Mouse (Mus musculus): ENCODE measurements around the gene AI464131. TPM values are rescaled to one million over a fixed set of nuclear protein-coding genes. Genes with fewer than 3 reads are reported as not detected.
A peak's percentile ranks its signal among the peaks of the same experiment; 100 is the strongest.
"Not testable (repeated sequence)": the region's sequence is repeated elsewhere in the genome, so short reads cannot be mapped to it uniquely, and the experiment has no call there.

Gene AI464131
- total RNA-seq, 1 experiment from 2014 or later, result 10.7 TPM

DNA sequence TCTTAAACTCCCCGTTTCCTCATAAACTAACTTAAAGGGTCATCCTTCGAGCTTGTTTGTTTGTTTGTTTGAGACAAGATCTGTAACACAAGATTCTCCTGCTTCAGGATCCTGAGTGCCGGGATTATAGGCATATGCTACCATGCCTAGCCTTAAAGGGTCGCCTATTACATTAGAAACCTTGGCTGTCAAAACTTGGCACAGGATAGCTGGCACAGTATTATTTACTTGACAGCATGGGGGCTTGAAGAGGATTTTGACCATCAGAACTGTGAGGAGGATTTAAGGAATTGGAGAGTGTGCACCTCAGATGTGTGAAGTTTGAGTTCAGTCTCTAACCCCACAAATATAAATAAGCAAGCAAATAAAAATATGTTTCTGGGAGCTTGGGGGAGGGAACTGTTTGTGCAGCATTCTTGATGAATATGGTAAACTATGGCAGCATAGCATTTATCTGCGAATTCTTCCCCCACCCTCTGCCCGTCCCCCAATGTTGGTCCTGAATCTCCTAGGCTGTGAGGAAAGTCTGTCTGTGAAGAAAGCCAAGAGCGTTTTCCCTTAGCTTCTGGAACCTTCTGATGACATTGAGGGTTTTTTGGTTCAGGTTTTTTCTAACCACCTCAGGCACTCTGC, 32.7 kb downstream of the AI464131 start:
- DNase-seq, result no peak

DNA sequence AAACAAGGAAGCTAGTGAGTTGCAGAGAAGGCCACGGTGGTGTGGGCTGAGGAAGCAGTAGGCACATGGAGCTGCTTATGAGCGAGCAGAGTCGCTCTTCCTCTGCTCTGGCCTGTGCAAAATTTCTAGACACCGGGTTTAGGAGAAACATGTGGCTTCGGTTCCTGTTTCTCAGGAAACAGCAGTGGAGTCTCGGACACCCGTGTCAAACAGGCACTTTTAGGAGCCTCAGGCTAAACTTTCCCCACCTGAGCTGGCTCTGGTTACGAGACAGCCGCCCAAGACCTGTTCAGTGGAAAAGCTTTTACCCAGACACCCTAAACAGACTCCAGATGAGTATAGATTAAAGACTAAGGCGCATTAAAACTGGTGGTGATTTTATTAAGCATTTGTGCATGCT, 33.7 kb downstream of the AI464131 start:
- no peak for DNase-seq

DNA sequence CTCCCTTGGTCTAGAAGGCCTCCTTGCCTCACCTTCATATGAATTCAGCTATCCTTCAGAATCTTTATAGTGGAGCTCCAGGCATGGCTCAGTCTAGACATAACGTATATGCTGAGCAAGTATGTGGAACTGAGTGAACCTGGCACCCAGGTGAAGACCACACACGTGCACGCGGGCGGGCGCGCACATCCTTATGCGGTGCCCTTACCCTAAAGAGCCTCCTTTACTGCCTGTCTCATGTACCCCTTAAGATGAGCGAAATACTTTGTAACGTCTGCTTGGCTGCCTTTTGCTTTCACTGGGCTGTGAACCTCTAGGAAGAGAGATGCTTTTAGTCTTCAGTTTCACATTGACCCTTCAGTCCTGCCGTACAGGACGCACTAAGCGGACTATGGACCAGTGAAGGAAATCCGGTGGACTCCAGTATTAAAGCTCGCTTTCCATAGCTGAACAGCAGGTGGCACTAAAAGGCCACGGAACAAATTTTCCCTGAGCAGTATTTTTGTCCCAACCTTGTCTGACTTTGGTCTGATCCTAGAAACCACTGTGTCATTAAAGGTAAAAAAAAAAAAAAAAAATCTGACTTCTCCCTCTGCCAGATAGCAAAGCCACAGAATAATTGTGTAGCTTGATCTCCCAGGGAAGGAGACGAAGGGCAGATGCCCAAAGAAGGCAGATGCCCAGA, 34.3 kb downstream of the AI464131 start:
- peak; percentile 79 for DNase-seq

DNA sequence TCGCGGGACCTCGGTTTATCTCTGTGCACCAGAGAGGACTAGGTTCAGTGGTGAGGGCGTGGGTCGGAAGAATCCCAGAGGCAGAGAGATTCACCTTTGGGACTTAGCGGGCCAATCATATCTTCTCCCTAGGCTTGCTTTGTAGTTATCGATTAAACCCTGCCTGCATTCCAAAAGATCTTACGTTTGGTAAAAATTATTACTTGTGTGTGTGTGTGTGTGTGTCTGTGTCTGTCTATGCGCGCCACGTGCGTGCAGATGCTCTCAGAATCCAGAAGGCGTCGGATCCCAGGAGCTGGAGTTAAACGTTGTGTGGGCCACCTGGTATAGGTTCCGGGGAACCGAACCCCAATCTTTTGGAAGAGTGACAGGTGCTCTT, 37.6 kb downstream of the AI464131 start:
- DNase-seq, result no peak

DNA sequence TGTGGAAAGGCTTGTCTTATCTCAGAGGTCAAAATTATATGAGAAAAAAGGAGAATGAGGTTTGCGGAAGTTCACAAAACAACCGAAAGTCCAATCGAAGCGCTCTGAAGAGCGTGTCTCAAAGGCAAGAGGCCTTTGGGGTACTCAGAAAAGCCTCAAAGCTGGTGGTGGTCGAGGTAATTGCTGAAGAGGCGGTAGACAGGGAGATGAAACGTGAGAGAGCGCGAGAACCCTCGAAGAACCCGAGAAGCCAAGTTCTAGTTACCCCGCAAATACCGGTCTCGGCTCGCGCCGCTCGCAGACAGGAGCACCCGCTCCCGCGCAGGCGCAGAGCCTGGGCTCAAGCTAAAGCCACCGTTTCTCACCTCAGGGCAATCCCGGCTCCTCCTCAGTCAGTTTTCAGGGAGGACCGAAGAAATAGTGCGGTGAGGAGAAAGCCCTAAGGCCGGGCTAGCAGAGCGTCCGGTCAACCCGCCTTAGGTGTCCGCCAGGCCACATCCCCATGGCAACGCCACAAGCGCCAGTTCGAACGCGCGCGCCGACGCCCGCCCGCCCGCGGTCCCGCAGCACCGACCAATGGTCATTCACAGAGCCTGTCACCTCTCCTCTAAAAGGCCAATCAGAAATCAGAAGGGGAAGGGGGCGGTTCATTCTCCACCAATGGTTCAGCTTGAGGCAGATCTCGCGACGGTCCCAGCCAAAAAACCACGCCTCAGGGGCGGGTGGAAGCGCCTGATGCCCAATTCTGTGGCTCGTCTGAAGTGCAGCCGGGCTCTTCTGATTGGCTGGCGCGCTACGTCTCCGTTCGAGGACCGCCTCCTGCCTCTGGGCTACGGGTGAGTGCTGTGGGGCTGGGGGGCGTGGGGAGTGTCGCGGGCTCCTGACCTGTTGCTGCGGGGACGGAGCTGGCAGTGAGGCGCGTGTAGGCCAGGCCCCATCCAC, 38.3 kb downstream of the AI464131 start, which contains the start of the genes Kif24 and Nudt2:
TSS of gene Kif24 (minus strand) at position 543 of the 942 bp plus-strand sequence.
TSS of gene Nudt2 (plus strand) at position 807 of the 942 bp plus-strand sequence.
- peak; percentile 98 for DNase-seq

DNA sequence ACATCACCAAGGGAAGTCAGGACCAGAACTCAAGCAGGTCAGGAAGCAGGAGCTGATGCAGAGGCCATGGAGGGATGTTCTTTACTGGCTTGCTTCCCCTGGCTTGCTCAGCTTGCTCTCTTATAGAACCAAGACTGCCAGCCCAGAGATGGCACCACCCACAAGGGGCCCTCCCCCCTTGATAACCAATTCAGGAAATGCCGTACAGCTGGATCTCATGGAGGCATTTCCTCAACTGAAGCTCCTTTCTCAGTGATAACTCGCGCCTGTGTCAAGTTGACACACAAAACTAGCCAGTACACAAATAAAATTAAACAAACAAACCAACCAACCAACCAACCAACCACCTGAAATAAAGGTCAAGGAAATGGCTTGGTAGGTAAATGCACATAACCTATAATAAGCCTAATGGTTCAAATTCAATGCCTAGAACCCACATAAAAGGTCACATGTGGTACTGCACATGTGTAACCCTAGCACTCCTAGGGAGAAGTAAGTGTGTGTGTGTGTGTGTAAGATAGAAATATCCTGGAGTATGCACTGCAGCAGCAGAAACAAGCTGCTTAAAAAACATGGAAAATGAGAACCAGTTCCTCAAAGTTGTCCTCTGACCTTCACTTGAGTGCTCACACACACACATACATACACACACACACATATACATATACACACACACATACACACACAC, 39.7 kb downstream of the AI464131 start:
- not testable (repeated sequence) for DNase-seq

DNA sequence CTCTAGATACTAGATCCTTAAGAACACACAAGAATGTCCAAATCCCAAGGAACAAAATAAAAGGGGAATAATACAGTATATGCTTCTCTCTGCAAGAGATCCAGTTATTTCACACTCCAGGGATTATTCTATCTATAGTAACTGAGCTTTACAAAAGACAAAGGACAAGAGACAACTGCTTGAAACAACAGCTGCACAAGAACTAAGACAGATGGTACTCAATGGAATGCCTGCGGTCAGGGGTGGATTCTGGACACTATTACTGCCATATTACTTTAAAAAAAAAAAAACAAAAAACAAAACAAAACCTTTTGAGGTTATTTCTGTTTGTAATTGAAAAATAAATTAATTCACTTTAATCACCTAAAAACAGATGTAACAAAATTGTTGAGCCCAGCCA, 42.2 kb downstream of the AI464131 start:
- DNase-seq, result no peak

DNA sequence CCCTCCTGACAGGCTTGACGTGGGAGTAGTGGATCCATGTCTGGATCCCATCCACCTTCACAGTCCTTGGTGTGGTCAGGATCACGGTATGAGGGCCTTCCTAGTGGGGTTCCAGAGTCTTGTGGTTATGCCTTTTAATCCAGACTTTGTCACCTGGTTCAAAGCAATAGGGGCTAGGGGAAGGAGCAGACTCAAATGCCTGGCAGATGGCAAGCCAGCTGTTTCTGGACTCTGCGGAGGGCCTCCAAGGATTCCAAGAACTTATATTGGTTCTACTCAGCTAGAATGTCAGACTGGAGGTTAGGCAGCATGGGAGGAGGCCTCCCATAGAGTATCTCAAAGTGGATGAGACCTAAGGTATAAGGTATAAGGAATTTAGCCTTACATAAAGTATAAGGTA, 55.3 kb downstream of the AI464131 start:
- DNase-seq, result no peak

Other genes starting within 250 kb of the AI464131 start
- 42.1 and 44.8 TPM in 2 replicates for gene Ubap2, start 227.9 kb downstream of the AI464131 start, total RNA-seq (2021)
- 53.7 and 57.3 TPM in 2 replicates for gene Dcaf12, start 188.2 kb downstream of the AI464131 start, total RNA-seq (2021)
- gene Ubap1, start 154.1 kb downstream of the AI464131 start, total RNA-seq (2021), result 38.5 and 52.1 TPM in 2 replicates
- 2.0 and 2.4 TPM in 2 replicates for gene Kif24, start 38.2 kb downstream of the AI464131 start, total RNA-seq (2021)
- gene Nudt2, start 37.9 kb downstream of the AI464131 start, total RNA-seq (2021), result 27.6 and 27.9 TPM in 2 replicates
- gene 1110017D15Rik, start 14.3 kb upstream of the AI464131 start, total RNA-seq (2021), result 0.41 and 0.94 TPM in 2 replicates
- 18.1 and 18.2 TPM in 2 replicates for gene Fam219a, start 66.5 kb upstream of the AI464131 start, total RNA-seq (2021)
- gene Dnaic1, start 66.7 kb upstream of the AI464131 start, total RNA-seq (2021), result 0.34 and 2.2 TPM in 2 replicates
- gene Enho, start 137.2 kb upstream of the AI464131 start, total RNA-seq (2021), result 3.5 and 6.9 TPM in 2 replicates
- 61.2 and 63.2 TPM in 2 replicates for gene Cntfr, start 194.0 kb upstream of the AI464131 start, total RNA-seq (2021)
- 56.9 and 60.2 TPM in 2 replicates for gene Il11ra1, start 196.9 kb upstream of the AI464131 start, total RNA-seq (2021)
- gene Rpp25l, start 210.5 kb upstream of the AI464131 start, total RNA-seq (2021), result 30.1 and 34.1 TPM in 2 replicates
- gene Dctn3, start 220.1 kb upstream of the AI464131 start, total RNA-seq (2021), result 106 and 110 TPM in 2 replicates
- not detected in 2 replicates for gene Arid3c, start 228.1 kb upstream of the AI464131 start, total RNA-seq (2021)